ENCODE assay signal across 12 mouse cellular contexts in genomic region chrX:167227138-167227537, GRCm38 (mm10). TPM values are rescaled to one million over a fixed set of nuclear protein-coding genes. Genes with fewer than 3 reads are reported as not detected.
DNase-seq lines count a peak whose midpoint lies in the region; ATAC-seq and TF ChIP-seq lines count a peak whose summit lies in the region.
"Had no signal": no experiment of that assay in that cellular context is flagged by ENCODE, and none has a peak within 500 bp of the region (broad histone marks: within the 10 kb centered on the region; RNA-seq: fewer than 3 reads in every experiment).

No protein-coding gene starts in this region.

- no peaks in the 10 kb centered on the region for H3K4me1 ChIP-seq in liver, adult 2 months (ENCODE audit: control insufficient read depth, insufficient read depth, low read length)
- no peaks in the 10 kb centered on the region for H3K4me1 ChIP-seq in liver, embryonic 12.5 days
- H3K4me1 ChIP-seq in brown adipose tissue, adult 24 weeks (ENCODE audit: control insufficient read depth, insufficient read depth, insufficient read length, low read length) = no peaks in the 10 kb centered on the region
- H3K4me1 ChIP-seq: embryonic facial prominence, embryonic 15.5 days; lung, embryonic 15.5 days; neural tube, embryonic 15.5 days had no signal

- H3K79me2 ChIP-seq in liver, adult 2 months (ENCODE audit: control insufficient read depth, insufficient read depth, low read length) = no peaks in the 10 kb centered on the region

- ATAC-seq in liver, embryonic 12.5 days = no peak
- ATAC-seq in megakaryocyte-erythroid progenitor cell, adult 5-6 weeks (replicated peaks; ENCODE audit: low FRiP score, low TSS enrichment, poor library complexity, severe bottlenecking) = peak; percentile 39; the same call in 1 of the 2 replicates
- ATAC-seq in cerebellum, adult (ENCODE audit: insufficient number of reproducible peaks, low FRiP score, low TSS enrichment) = no peak

- H3K9me3 ChIP-seq in liver, embryonic 12.5 days (replicated peaks) = no peaks in the 10 kb centered on the region
- H3K9me3 ChIP-seq: embryonic facial prominence, embryonic 15.5 days; lung, embryonic 15.5 days; neural tube, embryonic 15.5 days had no signal

- no peak for TF ChIP-seq CTCF in liver, adult 2 months (IDR thresholded peaks at IDR 0.05; ENCODE audit: low read depth, low read length)

- H3K27ac ChIP-seq in liver, adult 2 months (replicated peaks; ENCODE audit: insufficient read depth, low read depth, low read length) = peak overlapping the region; percentile 55; the same call in 1 of the 2 replicates
- no peak overlapping the region for H3K27ac ChIP-seq in liver, embryonic 12.5 days
- peak overlapping the region; percentile 48 for H3K27ac ChIP-seq in brown adipose tissue, adult 24 weeks (replicated peaks; ENCODE audit: low read depth, low read length)
- H3K27ac ChIP-seq: embryonic facial prominence, embryonic 15.5 days; hindbrain, embryonic 14.5 days; lung, embryonic 15.5 days; neural tube, embryonic 15.5 days had no signal

- H3K27me3 ChIP-seq in liver, adult 2 months (ENCODE audit: control insufficient read depth, insufficient read depth, low read length) = no peaks in the 10 kb centered on the region
- no peaks in the 10 kb centered on the region; the same call in 1 of the 2 replicates for H3K27me3 ChIP-seq in liver, embryonic 12.5 days (replicated peaks)
- H3K27me3 ChIP-seq: embryonic facial prominence, embryonic 15.5 days; lung, embryonic 15.5 days had no signal

- H3K9ac ChIP-seq in liver, adult 2 months (ENCODE audit: low read depth, low read length) = no peak overlapping the region
- no peak overlapping the region for H3K9ac ChIP-seq in liver, embryonic 12.5 days
- H3K9ac ChIP-seq: embryonic facial prominence, embryonic 15.5 days; hindbrain, embryonic 14.5 days; lung, embryonic 15.5 days; neural tube, embryonic 15.5 days had no signal

- H3K4me3 ChIP-seq in liver, adult 2 months (ENCODE audit: insufficient read depth, low read depth, low read length) = no peak overlapping the region
- H3K4me3 ChIP-seq in liver, embryonic 12.5 days = no peak overlapping the region
- H3K4me3 ChIP-seq in brown adipose tissue, adult 24 weeks (ENCODE audit: insufficient read depth, low read depth, low read length) = no peak overlapping the region
- H3K4me3 ChIP-seq: embryonic facial prominence, embryonic 15.5 days; lung, embryonic 15.5 days; neural tube, embryonic 15.5 days had no signal

- no peak for TF ChIP-seq POLR2A in liver, adult 2 months (IDR thresholded peaks at IDR 0.05; ENCODE audit: extremely low read depth, insufficient read depth, low read length)

- 81% methylated on average over 7 of the region's 7 CpGs for WGBS in liver, adult 2 months
- 38% methylated on average over 7 of the region's 7 CpGs for WGBS in liver, embryonic 12.5 days (ENCODE audit: insufficient replicate concordance)

- H3K36me3 ChIP-seq in liver, adult 2 months (ENCODE audit: control insufficient read depth, insufficient read depth, low read length) = no peaks in the 10 kb centered on the region
- no peaks in the 10 kb centered on the region for H3K36me3 ChIP-seq in liver, embryonic 12.5 days
- H3K36me3 ChIP-seq: embryonic facial prominence, embryonic 15.5 days; lung, embryonic 15.5 days; neural tube, embryonic 15.5 days had no signal

- H3K4me2 ChIP-seq in liver, embryonic 12.5 days = no peak overlapping the region
- H3K4me2 ChIP-seq: embryonic facial prominence, embryonic 15.5 days; hindbrain, embryonic 14.5 days; lung, embryonic 15.5 days; neural tube, embryonic 15.5 days had no signal

- DNase-seq in liver, adult 2 months (ENCODE audit: extremely low read depth, low read depth, low spot score) = no peak
- peak; percentile 47 to 63 for DNase-seq in thymus, postnatal 10 days (ENCODE audit: low spot score in 2 of 2)
- no peak for DNase-seq in right cerebral cortex, postnatal 36 days (ENCODE audit: low spot score in 2 of 2)
- DNase-seq in MN1 (ENCODE audit: low spot score) = no peak

RNA-seq across cellular contexts. Expression of gene Tmsb4x, which starts 18.0 kb away (rescaled TPM):
- 319 and 478 TPM in 2 replicates for total RNA-seq in liver, adult 2 months (2014; rRNA removed)
- polyA plus RNA-seq in liver, adult 2 months (2012; rRNA removed) = 19.4 and 22.9 TPM in 2 replicates
- polyA plus RNA-seq in liver, embryonic 12.5 days (2016; fragmentation: Nextera tagmentation; extraction: Ambion mirVana) = 1,414 and 1,473 TPM in 2 replicates
- 941 and 1,203 TPM in 2 replicates for polyA plus RNA-seq in brown adipose tissue, adult 24 weeks (2012; ENCODE audit: insufficient read depth, insufficient read length, missing spikeins)
- total RNA-seq in megakaryocyte-erythroid progenitor cell, adult 5-6 weeks (2014; fragmentation: Nextera tagmentation) = 237 and 370 TPM in 2 replicates
- 226 and 321 TPM in 2 replicates for total RNA-seq in megakaryocyte-erythroid progenitor cell, adult 5-6 weeks (2017)

RNA-seq across cellular contexts. Expression of gene Tlr8, which starts 37.0 kb away (rescaled TPM):
- 3.1 and 3.6 TPM in 2 replicates for total RNA-seq in liver, adult 2 months (2014; rRNA removed)
- 0.09 and 0.10 TPM in 2 replicates for polyA plus RNA-seq in liver, adult 2 months (2012; rRNA removed)
- 0.13 and 0.52 TPM in 2 replicates for polyA plus RNA-seq in liver, embryonic 12.5 days (2016; fragmentation: Nextera tagmentation; extraction: Ambion mirVana)
- 0.79 and 0.99 TPM in 2 replicates for polyA plus RNA-seq in brown adipose tissue, adult 24 weeks (2012; ENCODE audit: insufficient read depth, insufficient read length, missing spikeins)
- not detected in 2 replicates for total RNA-seq in megakaryocyte-erythroid progenitor cell, adult 5-6 weeks (2014; fragmentation: Nextera tagmentation)
- 0.52 TPM in 1 of 2 replicates, not detected in the other for total RNA-seq in megakaryocyte-erythroid progenitor cell, adult 5-6 weeks (2017)
- polyA plus RNA-seq: neural tube, embryonic 15.5 days had no signal

Comparison
In these comparisons a context has a peak if more than half of its experiments do, and no peak if none do; other contexts are left out.
1. RNA of gene Tmsb4x, which starts 18.0 kb away (polyA plus RNA-seq): 1,414 to 1,473 TPM in liver, embryonic 12.5 days and 941 to 1,203 TPM in brown adipose tissue, adult 24 weeks; 19.4 to 22.9 TPM in liver, adult 2 months; every median in the first group is over 10 times any median in the second.
2. DNase-seq: peak in thymus, postnatal 10 days (2 of 2); none in liver, adult 2 months (single experiment), right cerebral cortex, postnatal 36 days (0 of 2) and MN1 (single experiment).